Mouse (Mus musculus) liver, adult 2 months (tissue): ENCODE measurements around the gene Stk10.

Source experiments
- CTCF ChIP-seq: fragments of 200-500 bp; IDR thresholded peaks from 2 replicates; pipeline ENCODE4 v1.5.1; 2011; ENCODE audit warnings: low read depth, low read length, control low read depth
- POLR2A ChIP-seq: fragments of 200-500 bp; IDR thresholded peaks from 2 replicates; pipeline ENCODE4 v1.6.1; 2011; ENCODE audit warnings: low read length, control low read depth; ENCODE audit not compliant: insufficient read depth; ENCODE audit errors: extremely low read depth

- TF ChIP-seq CTCF (no peak), POLR2A (no peak)
Observed at GRCm38 (mm10) chr11:32607319-32607718, 74.2 kb downstream of the Stk10 start.
